Mouse (Mus musculus) hindlimb bud, embryonic 11.5 days (tissue): ENCODE results near the gene S100a7a.

Experiments
- DNase-seq: peaks from one replicate; pipeline ENCODE4 v3.0.0-alpha.2; 2012; ENCODE audit warnings: low read depth, low spot score; ENCODE audit errors: extremely low spot score

The S100a7a gene

DNA sequence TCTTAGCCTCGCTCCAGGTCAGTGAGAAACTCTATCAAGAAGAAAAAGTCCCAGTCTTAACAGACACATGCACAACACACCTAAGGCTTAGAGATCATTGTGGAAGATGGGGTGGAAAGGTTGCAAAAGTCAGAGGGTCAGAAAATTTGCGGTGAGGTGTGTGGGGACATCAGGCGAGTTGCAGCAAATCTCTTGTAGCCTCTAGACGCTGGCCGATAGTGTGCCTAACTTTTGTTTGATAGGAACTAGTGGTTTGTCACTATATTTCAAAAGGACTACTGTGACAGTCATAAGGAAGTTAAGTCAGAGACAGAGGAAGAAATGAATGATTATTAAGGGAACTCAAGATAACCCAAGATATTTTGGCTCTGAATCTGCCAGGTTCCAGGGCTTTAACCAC is 26.5 kb upstream of the S100a7a start:
- DNase-seq = no peak

DNA sequence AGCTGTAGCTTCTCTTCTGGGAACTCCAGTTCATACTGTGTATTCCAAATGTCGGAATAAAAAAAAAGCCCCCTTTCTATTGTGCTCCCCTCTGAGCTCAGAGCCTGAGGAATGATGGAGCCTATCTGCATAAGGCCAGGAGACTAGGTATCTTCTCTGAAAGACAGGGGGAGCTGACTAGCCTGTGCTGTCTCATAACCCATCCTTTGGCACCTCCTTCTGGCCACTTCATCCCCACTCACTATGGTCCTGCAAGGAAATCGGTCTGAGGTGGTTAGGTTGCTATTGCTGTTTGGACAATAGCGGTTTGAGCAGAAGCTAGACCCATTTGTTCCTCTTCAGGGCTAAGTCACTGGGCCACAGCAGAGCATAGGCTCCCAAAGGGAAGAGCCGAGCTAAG is 26.0 kb upstream of the S100a7a start:
- DNase-seq = no peak

DNA sequence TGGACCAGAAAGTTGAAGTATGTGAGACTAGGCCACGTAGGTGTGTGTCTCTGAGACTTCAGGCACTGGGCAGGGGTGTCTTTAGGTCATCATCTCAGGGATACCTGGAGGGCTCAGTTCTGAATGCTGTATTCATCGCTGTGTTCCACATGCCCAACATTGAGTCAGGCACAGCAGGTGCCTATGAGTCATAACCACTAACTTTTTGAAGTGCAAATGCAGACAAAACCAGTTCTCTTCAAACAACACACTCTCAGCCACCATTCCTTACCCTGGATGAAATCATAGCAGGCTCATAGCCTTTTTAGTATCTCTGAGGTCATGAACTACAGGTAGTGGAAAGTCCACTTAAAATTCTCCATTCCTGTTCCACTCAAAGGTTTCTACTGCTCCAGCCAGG is 24.5 kb upstream of the S100a7a start:
- no peak for DNase-seq

GRCm38 (mm10) chr3:90631984-90632383 is 21.8 kb upstream of the S100a7a start:
- DNase-seq = no peak

DNA sequence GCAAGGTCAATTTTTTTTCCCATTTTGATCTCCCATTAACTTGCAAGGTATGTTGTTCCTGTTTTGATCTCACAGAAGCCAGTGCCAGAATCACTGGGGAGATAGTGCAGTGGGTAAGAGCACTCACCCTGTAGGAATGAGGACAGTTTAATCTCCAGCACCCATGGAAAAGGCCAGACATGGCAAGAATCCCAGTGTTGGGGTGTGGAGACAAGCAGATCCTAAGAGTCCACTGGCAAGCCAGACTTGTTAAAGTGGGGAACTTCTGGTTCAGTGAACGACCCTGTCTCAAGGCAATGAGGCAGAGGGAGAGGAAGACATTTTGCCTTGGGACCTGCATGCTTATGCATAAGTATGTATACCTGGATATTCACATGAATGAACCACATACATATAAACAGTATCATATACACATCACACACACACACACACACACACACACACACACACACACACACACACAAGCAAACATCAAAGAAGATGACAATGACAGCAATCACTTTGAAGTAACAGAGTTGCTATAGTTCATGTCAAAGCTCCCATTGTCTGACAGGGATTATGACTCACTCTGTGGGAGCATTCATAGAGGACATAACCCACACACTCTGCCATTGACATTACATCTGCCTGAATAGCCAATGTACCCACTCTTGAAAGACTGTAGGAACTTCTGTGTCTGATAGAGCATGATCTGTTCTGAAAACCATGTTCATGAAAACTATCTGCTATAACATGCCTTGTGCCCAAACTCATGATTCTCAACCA is 15.1 kb upstream of the S100a7a start:
- no peak for DNase-seq

GRCm38 (mm10) chr3:90639511-90640154 is 14.2 kb upstream of the S100a7a start:
- no peak for DNase-seq

GRCm38 (mm10) chr3:90640981-90641380 is 12.8 kb upstream of the S100a7a start:
- no peak for DNase-seq

DNA sequence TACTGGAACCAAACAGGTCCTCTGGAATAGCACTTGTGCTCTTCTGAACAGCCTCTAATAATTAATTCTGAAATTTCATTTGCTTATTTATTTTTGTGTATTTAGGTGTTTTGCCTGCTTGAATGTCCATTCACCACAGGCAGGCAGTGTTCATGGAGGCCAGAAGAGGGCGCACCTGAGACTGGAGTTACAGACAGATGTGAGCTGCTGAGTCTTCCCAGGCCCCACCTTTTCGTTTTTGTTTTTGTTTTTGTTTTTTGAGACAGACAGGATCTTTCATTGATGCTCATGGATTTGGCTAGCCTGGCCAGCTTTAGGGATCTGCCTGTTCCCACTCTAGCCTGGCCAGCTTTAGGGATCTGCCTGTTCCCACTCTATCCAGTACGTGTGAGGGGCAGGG is 9.6 kb upstream of the S100a7a start:
- no peak for DNase-seq

DNA sequence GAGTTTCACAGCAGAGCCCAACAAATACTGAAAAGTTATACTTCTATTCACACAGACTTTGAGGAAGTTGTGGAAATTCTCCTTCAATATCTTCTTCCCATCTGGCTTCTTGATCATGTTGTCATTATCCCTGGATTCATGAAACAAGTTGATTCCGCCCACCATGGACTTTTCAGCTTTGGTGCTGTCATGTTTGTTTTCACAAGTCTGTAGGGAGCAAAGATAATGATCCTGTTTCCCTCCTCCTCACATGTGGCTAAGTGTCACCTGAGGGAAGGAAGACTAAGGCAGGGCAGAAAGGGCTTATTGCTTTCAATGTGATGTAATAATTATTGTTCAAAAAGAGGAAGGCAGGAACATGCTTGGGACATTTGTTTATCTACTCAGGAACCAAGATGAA is 6.5 kb upstream of the S100a7a start:
- no peak for DNase-seq

DNA sequence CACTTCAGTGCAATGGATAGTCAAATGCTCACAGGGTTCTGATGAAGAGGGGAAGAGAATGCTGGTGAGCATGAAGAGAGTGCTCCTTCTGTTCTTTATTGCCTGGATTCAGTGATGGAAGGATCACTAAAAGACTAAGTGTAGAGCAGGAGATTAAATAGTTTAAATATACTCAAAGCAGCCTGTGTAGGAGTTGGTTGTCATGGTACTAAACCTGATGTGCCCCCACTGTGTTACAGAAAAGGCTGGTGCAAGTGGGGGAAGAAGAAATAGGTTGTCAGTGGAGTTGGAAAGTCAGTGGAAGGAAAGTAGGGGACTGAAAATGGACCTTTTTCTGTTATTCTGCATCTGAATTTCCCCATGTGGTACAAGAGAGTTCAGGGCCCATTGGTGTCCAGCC is 4.8 kb upstream of the S100a7a start:
- no peak for DNase-seq

DNA sequence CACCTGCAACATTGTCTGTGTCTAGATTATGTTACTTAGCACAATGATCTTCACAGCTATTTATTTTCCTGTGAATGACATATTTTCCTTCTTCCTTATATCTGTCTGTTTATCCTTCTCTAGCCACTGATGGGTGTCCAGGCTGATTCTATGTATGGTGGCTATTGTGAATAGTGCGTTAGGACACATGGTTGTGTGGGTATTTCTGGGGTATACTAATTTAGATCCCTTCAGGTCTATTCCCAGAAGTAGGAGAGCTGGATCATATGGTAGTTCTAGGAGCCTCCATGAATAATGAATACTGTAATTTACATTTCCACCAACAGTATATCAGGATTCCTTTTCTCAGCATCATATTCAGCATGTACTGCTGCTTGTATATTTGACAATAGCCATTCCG is 4.0 kb upstream of the S100a7a start:
- DNase-seq = no peak

DNA sequence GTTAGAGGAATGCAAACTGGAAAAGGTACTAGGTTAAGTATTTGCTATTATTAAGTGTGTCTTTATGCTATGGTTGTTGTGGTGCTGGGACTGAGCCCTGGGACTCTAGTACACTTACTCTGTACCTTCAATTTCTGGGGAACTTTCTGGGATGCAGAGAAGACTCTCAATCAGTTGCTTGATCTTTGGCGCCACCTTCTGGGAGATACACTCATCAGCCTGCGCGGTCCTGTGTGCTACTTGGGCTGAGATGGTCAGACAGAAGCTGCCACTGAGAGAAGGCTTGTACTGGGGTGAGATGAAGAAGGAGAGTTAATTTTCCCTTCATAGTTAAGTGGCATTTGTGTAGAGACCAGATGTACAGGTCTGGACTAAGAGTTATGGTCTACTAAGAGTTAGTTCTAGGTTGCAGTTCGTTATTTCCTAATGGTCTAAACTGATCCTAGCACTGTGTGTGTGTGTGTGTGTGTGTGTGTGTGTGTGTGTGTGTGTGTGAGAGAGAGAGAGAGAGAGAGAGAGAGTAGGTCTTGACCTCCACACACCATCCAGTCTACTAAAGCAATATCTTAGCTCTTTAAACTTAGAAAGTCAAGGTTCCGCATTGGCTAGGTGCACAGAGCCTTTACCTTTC is 824 bp upstream of the S100a7a start:
- DNase-seq = peak; percentile 47

DNA sequence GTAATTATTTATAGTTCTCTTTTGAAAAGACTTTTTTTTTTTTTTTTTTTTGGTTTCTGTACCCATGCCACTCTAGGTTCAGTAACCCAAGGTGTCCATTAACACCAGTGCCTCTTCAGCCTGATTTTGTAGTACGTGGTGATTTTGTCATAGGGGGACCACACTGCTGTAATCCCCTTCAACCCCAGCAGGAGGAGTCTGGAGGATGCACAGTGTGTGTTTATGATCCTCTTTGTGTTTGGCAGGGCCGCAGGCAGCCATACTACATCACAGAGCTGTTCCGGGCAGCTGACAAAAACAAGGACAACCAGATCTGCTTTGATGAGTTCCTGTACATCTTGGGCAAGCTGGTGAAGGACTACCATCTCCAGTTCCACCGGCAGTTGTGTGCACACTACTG is 3.6 kb downstream of the S100a7a start:
- DNase-seq = no peak

DNA sequence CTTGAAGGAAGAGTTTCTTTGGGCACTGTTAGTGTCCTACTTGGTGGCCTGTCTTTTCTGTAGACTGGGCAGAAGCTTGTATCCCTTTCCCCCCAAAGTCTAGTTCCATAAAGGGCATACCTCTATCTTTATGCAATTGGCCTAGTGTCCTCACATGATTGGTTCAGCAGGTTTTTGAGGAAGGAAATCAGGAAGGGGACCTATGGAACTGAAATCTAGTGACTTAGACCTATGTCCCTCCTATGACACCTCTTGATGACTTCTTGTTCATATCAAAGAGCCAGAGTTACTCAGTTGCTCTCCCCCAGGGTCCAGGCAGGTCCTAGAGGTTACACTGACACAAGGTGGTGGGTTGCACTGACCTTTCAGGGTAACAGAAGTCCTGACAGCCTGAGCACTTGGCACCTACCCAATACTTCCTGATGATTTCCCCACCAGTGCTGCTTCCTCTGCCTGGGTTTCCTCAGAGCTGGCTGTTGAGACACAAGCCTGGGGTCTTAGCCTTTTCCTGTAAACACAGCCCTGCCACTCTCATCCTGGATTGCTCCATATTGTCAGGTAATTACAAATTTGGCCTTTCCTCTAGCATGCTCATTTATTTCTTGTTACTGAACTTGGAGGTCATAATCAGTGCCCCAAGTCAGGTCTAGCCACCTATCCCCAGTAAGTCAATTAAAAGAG is 5.7 kb downstream of the S100a7a start:
- DNase-seq = no peak

- no peak for DNase-seq
These were observed 10.4 kb downstream of the S100a7a start for GRCm38 (mm10) chr3:90664219-90664618.

- DNase-seq = no peak
These were observed 15.0 kb downstream of the S100a7a start, which contains the start of gene S100a8 for GRCm38 (mm10) chr3:90668846-90669245. Gene S100a8 (plus strand): TSS chr3:90668978.

DNA sequence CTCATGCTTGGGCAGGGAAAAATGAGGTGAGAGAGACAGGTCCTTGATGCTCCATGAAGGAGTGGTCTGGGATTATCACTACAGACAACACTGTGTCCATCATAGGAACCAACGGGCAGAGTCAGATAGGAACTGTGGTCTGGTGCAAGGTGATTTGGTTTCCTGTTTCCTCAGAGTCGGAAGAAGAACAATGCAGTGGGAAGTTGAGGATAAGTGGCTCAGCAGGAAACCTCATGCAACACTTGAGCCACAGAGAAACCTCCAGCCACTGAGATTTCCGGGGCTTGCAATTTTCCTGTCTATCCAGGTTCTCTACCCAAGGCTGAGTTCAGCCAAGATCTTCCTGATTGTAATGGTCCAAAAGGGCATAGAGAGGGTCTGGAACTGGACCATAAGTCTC is 24.8 kb downstream of the S100a7a start:
- no peak for DNase-seq

DNA sequence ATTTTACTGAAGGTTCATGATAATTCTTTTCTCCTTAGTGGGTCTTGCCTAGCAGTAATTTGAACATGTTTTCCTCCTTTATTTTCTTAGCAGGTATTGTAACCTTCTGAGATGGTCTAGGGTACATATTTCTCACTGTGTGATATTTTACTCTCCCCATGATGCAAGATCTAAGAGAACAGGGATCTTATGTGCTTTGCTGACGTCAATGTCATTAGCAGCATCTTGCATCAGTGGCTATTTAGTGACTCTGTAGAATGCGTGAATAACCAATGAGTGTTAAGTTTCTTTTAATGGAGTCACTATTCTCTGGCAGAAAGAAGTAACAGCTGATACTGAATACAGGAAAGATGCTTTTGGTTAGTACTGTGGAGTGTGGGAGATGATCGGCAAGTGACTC is 30.1 kb downstream of the S100a7a start:
- no peak for DNase-seq

DNA sequence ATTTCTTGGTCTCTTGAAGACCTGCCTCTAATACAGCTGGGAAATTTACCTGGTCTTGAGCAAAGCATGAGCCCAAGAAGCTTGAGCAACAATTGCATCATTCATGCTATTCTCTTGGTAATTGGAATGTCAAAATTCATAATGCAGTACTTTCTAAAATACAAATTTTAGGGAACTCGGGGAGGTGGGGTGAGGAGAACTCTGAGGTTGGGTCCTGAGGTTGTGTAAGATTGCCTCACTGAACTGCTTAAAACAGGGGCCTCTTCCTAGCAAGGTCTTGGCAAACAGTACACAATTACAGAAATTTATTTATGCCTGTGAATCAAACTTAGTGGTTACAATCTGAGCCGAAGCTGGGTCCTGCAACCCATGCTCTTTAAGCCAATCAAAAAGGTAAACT is 33.0 kb downstream of the S100a7a start:
- no peak for DNase-seq

DNA sequence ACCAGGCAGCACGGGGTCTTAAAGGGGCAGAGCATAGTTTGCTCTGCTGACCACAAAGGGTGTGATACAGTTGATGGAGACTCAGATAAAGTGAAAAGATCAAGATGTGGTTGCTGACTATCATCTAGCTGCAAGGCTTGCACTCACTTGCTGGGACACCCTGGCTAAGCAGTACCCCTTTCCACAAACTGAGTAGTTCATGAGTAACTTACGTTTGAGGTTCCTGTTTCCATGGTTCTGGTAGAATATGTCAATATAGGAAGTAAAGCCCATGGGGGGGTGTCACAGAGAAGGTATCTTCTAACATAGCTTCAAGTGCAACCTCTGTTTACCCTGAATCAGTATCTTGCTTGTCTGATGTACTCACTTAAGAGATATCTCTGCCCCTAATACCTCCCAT is 39.7 kb downstream of the S100a7a start:
- DNase-seq = no peak

- no peak for DNase-seq
These were observed 41.8 kb downstream of the S100a7a start, which contains the start of gene S100a9 for GRCm38 (mm10) chr3:90695613-90696012. Gene S100a9 (minus strand): TSS chr3:90695721.

- no peak for DNase-seq
These were observed 48.4 kb downstream of the S100a7a start for GRCm38 (mm10) chr3:90702244-90702643.
